Mouse (Mus musculus): ENCODE results near the gene Gm49366. TPM values are rescaled to one million over a fixed set of nuclear protein-coding genes. Genes with fewer than 3 reads are reported as not detected.
"Not testable (repeated sequence)": the region's sequence is repeated elsewhere in the genome, so short reads cannot be mapped to it uniquely, and the experiment has no call there.

Gene Gm49366
- total RNA-seq, 2 experiments from 2014 or later = 3.4 TPM; not detected in 1

GRCm38 (mm10) chr12:84030659-84031332 is 7.9 kb upstream of the Gm49366 start:
- DNase-seq (ENCODE audit: low spot score in 2 of 2) = peak; percentile 77 to 81

GRCm38 (mm10) chr12:84032854-84033253 is 5.9 kb upstream of the Gm49366 start:
- no peak for DNase-seq (ENCODE audit: low spot score in 2 of 2)

GRCm38 (mm10) chr12:84033302-84033701 is 5.4 kb upstream of the Gm49366 start:
- not testable (repeated sequence) for DNase-seq (ENCODE audit: low spot score in 2 of 2)

GRCm38 (mm10) chr12:84034108-84034507 is 4.6 kb upstream of the Gm49366 start:
- DNase-seq (ENCODE audit: low spot score in 2 of 2) = no peak

- peak; percentile 11 to 34 for DNase-seq (ENCODE audit: low spot score in 2 of 2)
These were observed 494 bp upstream of the Gm49366 start, which contains the start of gene Acot4 for GRCm38 (mm10) chr12:84038241-84038640. Gene Acot4 (plus strand): TSS chr12:84038379.

- no peak for DNase-seq (ENCODE audit: low spot score in 2 of 2)
These were observed 3.5 kb downstream of the Gm49366 start for GRCm38 (mm10) chr12:84042248-84042647.

- DNase-seq (ENCODE audit: low spot score in 2 of 2) = no peak
These were observed 5.3 kb downstream of the Gm49366 start for GRCm38 (mm10) chr12:84044045-84044444.

GRCm38 (mm10) chr12:84046906-84047305 is 8.2 kb downstream of the Gm49366 start:
- no peak for DNase-seq (ENCODE audit: low spot score in 2 of 2)

GRCm38 (mm10) chr12:84050744-84051143 is 12.0 kb downstream of the Gm49366 start:
- not testable (repeated sequence) for DNase-seq (ENCODE audit: low spot score in 2 of 2)

- no peak for DNase-seq (ENCODE audit: low spot score in 2 of 2)
These were observed 13.3 kb downstream of the Gm49366 start, which contains the start of gene Acot3 for GRCm38 (mm10) chr12:84051937-84052474. Gene Acot3 (plus strand): TSS chr12:84052144.

- DNase-seq (ENCODE audit: low spot score in 2 of 2) = no peak
These were observed 13.9 kb downstream of the Gm49366 start for GRCm38 (mm10) chr12:84052609-84053008.

GRCm38 (mm10) chr12:84053173-84053572 is 14.4 kb downstream of the Gm49366 start:
- peak in 1 of 2 experiments; percentile 24 for DNase-seq (ENCODE audit: low spot score in 2 of 2)

- DNase-seq (ENCODE audit: low spot score in 2 of 2) = peak in 1 of 2 experiments; percentile 22
These were observed 15.1 kb downstream of the Gm49366 start for GRCm38 (mm10) chr12:84053679-84054391.

GRCm38 (mm10) chr12:84060946-84061345 is 22.2 kb downstream of the Gm49366 start:
- no peak for DNase-seq (ENCODE audit: low spot score in 2 of 2)

- DNase-seq (ENCODE audit: low spot score in 2 of 2) = no peak
These were observed 23.6 kb downstream of the Gm49366 start for GRCm38 (mm10) chr12:84062336-84062735.

- no peak for DNase-seq (ENCODE audit: low spot score in 2 of 2)
These were observed 24.5 kb downstream of the Gm49366 start for GRCm38 (mm10) chr12:84063228-84063627.

- no peak for DNase-seq (ENCODE audit: low spot score in 2 of 2)
These were observed 25.1 kb downstream of the Gm49366 start for GRCm38 (mm10) chr12:84063833-84064232.

GRCm38 (mm10) chr12:84064621-84065020 is 25.9 kb downstream of the Gm49366 start:
- DNase-seq (ENCODE audit: low spot score in 2 of 2) = no peak

GRCm38 (mm10) chr12:84067752-84068151 is 29.0 kb downstream of the Gm49366 start:
- DNase-seq (ENCODE audit: low spot score in 2 of 2) = no peak

GRCm38 (mm10) chr12:84068296-84068695 is 29.6 kb downstream of the Gm49366 start:
- no peak for DNase-seq (ENCODE audit: low spot score in 2 of 2)

GRCm38 (mm10) chr12:84068986-84069385 is 30.3 kb downstream of the Gm49366 start, which contains the start of gene Acot5:
Gene Acot5 (plus strand): TSS chr12:84069325.
- no peak for DNase-seq (ENCODE audit: low spot score in 2 of 2)

- DNase-seq (ENCODE audit: low spot score in 2 of 2) = peak; percentile 36 to 46
These were observed 30.8 kb downstream of the Gm49366 start for GRCm38 (mm10) chr12:84069582-84069981.

All from layer of hippocampus, postnatal 10 days (tissue).